Mouse (Mus musculus) lung, adult 2 months (tissue): ENCODE data around the gene Mmp17.

Experiments used
- CTCF ChIP-seq: fragments of 200-500 bp; IDR thresholded peaks from 2 replicates; pipeline ENCODE4 v1.5.1; 2011; ENCODE audit warnings: mild to moderate bottlenecking, low read length, control low read depth; ENCODE audit not compliant: insufficient read depth
- POLR2A ChIP-seq: fragments of 200-500 bp; IDR thresholded peaks from 2 replicates; pipeline ENCODE4 v1.6.1; 2011; ENCODE audit warnings: low read depth, mild to moderate bottlenecking, control low read depth, low read length, borderline replicate concordance; ENCODE audit errors: extremely low read depth

- TF ChIP-seq CTCF (no peak), POLR2A (no peak)
These were observed 32.0 kb upstream of the Mmp17 start for GRCm38 (mm10) chr5:129551991-129552390.
